Mouse (Mus musculus) thymus, adult 2 months (tissue): Measurements from ENCODE around the gene Rpl35a. TPM values are rescaled to one million over a fixed set of nuclear protein-coding genes. Genes with fewer than 3 reads are reported as not detected.

Experiments used
- DNase-seq: peaks from one replicate; pipeline ENCODE4 v3.0.0; 2021
- H3K27ac ChIP-seq: fragments of 200-500 bp; 2 replicates; pipeline ENCODE4 v1.5.1; 2012; ENCODE audit warnings: low read length, control low read depth; ENCODE audit not compliant: control insufficient read depth, insufficient read depth
- H3K27me3 ChIP-seq: fragments of 200-500 bp; 2 replicates; pipeline ENCODE4 v1.6.1; 2012; ENCODE audit warnings: mild to moderate bottlenecking, low read length, moderate library complexity, mixed read lengths; ENCODE audit not compliant: control insufficient read depth, insufficient read depth
- H3K36me3 ChIP-seq: fragments of 200-500 bp; 2 replicates; pipeline ENCODE4 v1.6.1; 2012; ENCODE audit warnings: mild to moderate bottlenecking, low read length, moderate library complexity; ENCODE audit not compliant: control insufficient read depth, insufficient read depth
- H3K4me1 ChIP-seq: fragments of 200-500 bp; replicated peaks from 2 replicates; pipeline ENCODE4 v1.6.1; 2012; ENCODE audit warnings: low read length; ENCODE audit not compliant: control insufficient read depth, insufficient read depth
- H3K4me3 ChIP-seq: fragments of 200-500 bp; 2 replicates; pipeline ENCODE4 v1.5.1; 2012; ENCODE audit warnings: mild to moderate bottlenecking, low read length, control low read depth, moderate library complexity; ENCODE audit not compliant: control insufficient read depth, insufficient read depth
- CTCF ChIP-seq: fragments of 200-500 bp; IDR thresholded peaks from 2 replicates; pipeline ENCODE4 v1.5.1; 2012; ENCODE audit warnings: mild to moderate bottlenecking, control low read depth, low read length, moderate library complexity, borderline replicate concordance; ENCODE audit not compliant: control insufficient read depth, poor library complexity, insufficient read depth; ENCODE audit errors: extremely low read depth
- POLR2A ChIP-seq: fragments of 200-500 bp; IDR thresholded peaks from 2 replicates; pipeline ENCODE4 v1.6.1; 2012; ENCODE audit warnings: mild to moderate bottlenecking, low read length, control low read depth, moderate library complexity; ENCODE audit not compliant: control insufficient read depth, poor library complexity, insufficient read depth; ENCODE audit errors: extremely low read depth
- WGBS: fragments of 180-500 bp; shearing (Covaris S2); methylation state at CpG from one replicate; pipeline ENCODE4 v1.1.7; 2018; 5-methylcytosine and 5-hydroxymethylcytosine counted together
- polyA plus RNA-seq: library from polyadenylated mRNA; depleted of rRNA; stranded (reverse); fragments of >200 nt; gene quantifications from 2 replicates; pipeline ENCODE4 v1.2.3, GENCODE M21; 2012

Gene Rpl35a
- polyA plus RNA-seq, 1 experiment, result 393 TPM

- WGBS, result 48% methylated on average over 7 of the region's 7 CpGs
- no peaks in the 10 kb centered on the region for H3K27me3 ChIP-seq
- no peak overlapping the region for H3K4me3 ChIP-seq
- no peak for TF ChIP-seq CTCF
- TF ChIP-seq POLR2A, result no peak
- no peak overlapping the region for H3K27ac ChIP-seq
- DNase-seq, result no peak
- peaks cover 7% of the 10 kb centered on the region for H3K4me1 ChIP-seq
- H3K36me3 ChIP-seq, result no peaks in the 10 kb centered on the region
Measured at GRCm38 (mm10) chr16:33026357-33026756, 29.9 kb upstream of the Rpl35a start.

GRCm38 (mm10) chr16:33036006-33036405 is 20.2 kb upstream of the Rpl35a start:
- no peak overlapping the region for H3K27ac ChIP-seq
- H3K4me3 ChIP-seq, result no peak overlapping the region
- no peak for DNase-seq
- TF ChIP-seq CTCF (no peak), POLR2A (no peak)
- WGBS, result 98% methylated on average over 4 of the region's 4 CpGs
- no peaks in the 10 kb centered on the region for H3K36me3 ChIP-seq
- no peaks in the 10 kb centered on the region for H3K27me3 ChIP-seq
- no peaks in the 10 kb centered on the region for H3K4me1 ChIP-seq

- Histone ChIP-seq H3K27ac (no peak overlapping the region), H3K4me1 (no peaks in the 10 kb centered on the region), H3K4me3 (no peak overlapping the region), H3K36me3 (no peaks in the 10 kb centered on the region), H3K27me3 (no peaks in the 10 kb centered on the region)
- 90% methylated on average over 1 of the region's 1 CpGs for whole genome bisulfite sequencing
- DNase-seq, result no peak
- TF ChIP-seq CTCF, result no peak
- no peak for TF ChIP-seq POLR2A
Measured at GRCm38 (mm10) chr16:33042682-33043081, 13.6 kb upstream of the Rpl35a start.

- H3K27ac ChIP-seq, result no peak overlapping the region
- H3K27me3 ChIP-seq, result no peaks in the 10 kb centered on the region
- 46% methylated on average over 2 of the region's 2 CpGs for WGBS
- no peaks in the 10 kb centered on the region for H3K4me1 ChIP-seq
- no peaks in the 10 kb centered on the region for H3K36me3 ChIP-seq
- peak; percentile 13 for DNase-seq
- TF ChIP-seq POLR2A, result no peak
- TF ChIP-seq CTCF, result no peak
- H3K4me3 ChIP-seq, result no peak overlapping the region
Measured at GRCm38 (mm10) chr16:33043268-33043667, 13.0 kb upstream of the Rpl35a start.

- no peak overlapping the region for H3K27ac ChIP-seq
- H3K4me3 ChIP-seq, result no peak overlapping the region
- H3K36me3 ChIP-seq, result no peaks in the 10 kb centered on the region
- 100% methylated on average over 1 of the region's 1 CpGs for WGBS
- H3K27me3 ChIP-seq, result no peaks in the 10 kb centered on the region
- DNase-seq, result no peak
- 0 out of 2 replicates have a peak, but pooled peaks cover 2% of the 10 kb centered on the region for H3K4me1 ChIP-seq
- TF ChIP-seq CTCF, result no peak
- no peak for TF ChIP-seq POLR2A
Measured at GRCm38 (mm10) chr16:33048004-33048403, 8.2 kb upstream of the Rpl35a start.

- 92% methylated on average over 2 of the region's 2 CpGs for WGBS
- Histone ChIP-seq H3K36me3 (no peaks in the 10 kb centered on the region), H3K27me3 (no peaks in the 10 kb centered on the region), H3K4me3 (no peak overlapping the region), H3K4me1 (0 out of 2 replicates have a peak, but pooled peaks cover 5% of the 10 kb centered on the region), H3K27ac (no peak overlapping the region)
- DNase-seq, result no peak
- TF ChIP-seq POLR2A, result no peak
- TF ChIP-seq CTCF, result no peak
Measured at GRCm38 (mm10) chr16:33048686-33049085, 7.6 kb upstream of the Rpl35a start.

- WGBS, result 82% methylated on average over 16 of the region's 16 CpGs
- Histone ChIP-seq H3K36me3 (no peaks in the 10 kb centered on the region), H3K27ac (no peak overlapping the region), H3K4me1 (0 out of 2 replicates have a peak, but pooled peaks cover 5% of the 10 kb centered on the region), H3K27me3 (no peaks in the 10 kb centered on the region), H3K4me3 (no peak overlapping the region)
- no peak for DNase-seq
- TF ChIP-seq CTCF (no peak), POLR2A (no peak)
Measured at GRCm38 (mm10) chr16:33049809-33050208, 6.4 kb upstream of the Rpl35a start.
